Mouse (Mus musculus) small intestine, adult 2 months (tissue): Measurements from ENCODE around the gene Matk.

Source experiments
- CTCF ChIP-seq: fragments of 200-500 bp; IDR thresholded peaks from 2 replicates; pipeline ENCODE4 v1.5.1; 2012; ENCODE audit warnings: low read depth, mild to moderate bottlenecking, control low read depth, inconsistent platforms, low read length, moderate library complexity, mixed read lengths; ENCODE audit not compliant: insufficient replicate concordance, insufficient read length; ENCODE audit errors: extremely low read depth
- POLR2A ChIP-seq: fragments of 200-500 bp; IDR thresholded peaks from 2 replicates; pipeline ENCODE4 v1.6.1; 2012; ENCODE audit warnings: low read depth, mild to moderate bottlenecking, control low read depth, inconsistent platforms, low read length, moderate library complexity

GRCm38 (mm10) chr10:81294442-81294841 lies 41.7 kb downstream of the Matk start:
- TF ChIP-seq CTCF (no peak), POLR2A (no peak)
